Mouse (Mus musculus) adrenal gland, adult 18-20 months (tissue): ENCODE data around the gene Agbl4. TPM values are rescaled to one million over a fixed set of nuclear protein-coding genes. Genes with fewer than 3 reads are reported as not detected.
A peak's percentile ranks its signal among the peaks of the same experiment; 100 is the strongest.

Experiments used
- DNase-seq, 2 experiments: peaks; one replicate each; pipeline ENCODE4 v3.0.0; 2021 to 2022; ENCODE audit warnings: low spot score in 2 of 2
- total RNA-seq, 2 experiments: library from RNA; stranded (reverse); gene quantifications; 1 replicate in 1 of 2; 2 replicates in 1 of 2; pipeline ENCODE4 v1.2.3; 2021

The Agbl4 gene
- total RNA-seq, 2 experiments from 2014 or later = 0.96 to 1.3 TPM

GRCm38 (mm10) chr4:111378071-111378470 is 980.6 kb downstream of the Agbl4 start:
- no peak for DNase-seq

GRCm38 (mm10) chr4:111383101-111383500 is 985.6 kb downstream of the Agbl4 start:
- no peak for DNase-seq

- no peak for DNase-seq
These were observed 993.3 kb downstream of the Agbl4 start for GRCm38 (mm10) chr4:111390736-111391135.

DNA sequence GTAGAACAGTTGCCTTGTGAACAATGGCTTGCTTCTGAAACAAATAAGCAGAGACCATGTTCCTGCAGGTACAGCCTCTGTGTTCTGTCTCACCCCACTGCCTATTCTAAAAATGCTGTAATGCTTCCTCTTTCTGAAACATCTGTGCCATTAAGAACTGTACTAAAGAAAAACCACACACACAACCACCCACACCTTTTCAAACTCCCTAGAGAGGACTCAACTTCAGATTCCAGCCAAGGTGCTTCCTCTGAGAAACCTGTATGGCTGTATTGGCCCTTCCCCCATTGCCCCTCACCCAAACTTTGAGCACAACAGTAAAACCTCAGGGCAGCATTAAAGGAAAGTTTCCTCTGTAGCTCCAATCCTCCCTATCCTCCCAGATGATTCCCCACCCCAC is 1002.3 kb downstream of the Agbl4 start:
- DNase-seq = no peak

GRCm38 (mm10) chr4:111400676-111401075 is 1003.2 kb downstream of the Agbl4 start:
- no peak for DNase-seq

DNA sequence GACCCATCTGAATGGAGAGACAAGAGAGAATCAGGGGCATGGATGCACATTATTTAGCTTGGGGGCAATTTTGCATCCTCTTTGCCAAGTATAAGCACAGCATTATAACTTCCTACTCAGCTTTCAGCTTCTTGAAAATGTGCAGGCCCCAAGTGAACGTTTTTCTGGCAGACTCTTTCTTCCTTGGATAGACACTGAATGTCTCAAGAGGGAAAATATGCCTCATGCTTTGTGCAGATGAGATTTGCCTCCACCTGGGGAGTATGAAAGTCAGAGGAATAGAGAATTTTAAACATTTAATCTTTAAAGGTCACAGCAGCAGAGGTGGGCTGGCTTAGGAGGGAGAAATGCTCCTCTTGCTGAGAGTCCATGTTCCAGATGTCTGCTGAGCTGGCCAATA is 1005.8 kb downstream of the Agbl4 start:
- DNase-seq = no peak

DNA sequence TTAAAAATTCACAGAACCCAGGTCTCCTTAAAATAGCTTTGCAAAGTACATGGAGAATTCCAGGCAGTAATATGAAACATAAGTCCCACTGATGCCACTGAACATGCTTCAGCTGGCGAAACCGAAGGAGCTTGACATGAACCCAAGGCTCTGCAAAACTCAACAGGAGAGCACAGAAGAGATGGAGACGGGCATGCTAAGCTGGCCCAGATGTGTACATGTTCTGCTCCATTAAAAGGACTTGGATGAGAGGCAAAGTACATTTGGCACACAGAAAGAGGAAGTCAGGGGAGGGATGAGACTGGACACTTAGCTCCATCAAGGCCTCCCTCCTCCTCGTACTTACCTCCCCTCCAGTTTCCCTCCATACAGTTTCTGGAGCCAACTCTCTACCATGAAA is 1013.3 kb downstream of the Agbl4 start:
- DNase-seq = no peak

GRCm38 (mm10) chr4:111414399-111414798 is 1016.9 kb downstream of the Agbl4 start:
- peak in 1 of 2 experiments; percentile 19 for DNase-seq

DNA sequence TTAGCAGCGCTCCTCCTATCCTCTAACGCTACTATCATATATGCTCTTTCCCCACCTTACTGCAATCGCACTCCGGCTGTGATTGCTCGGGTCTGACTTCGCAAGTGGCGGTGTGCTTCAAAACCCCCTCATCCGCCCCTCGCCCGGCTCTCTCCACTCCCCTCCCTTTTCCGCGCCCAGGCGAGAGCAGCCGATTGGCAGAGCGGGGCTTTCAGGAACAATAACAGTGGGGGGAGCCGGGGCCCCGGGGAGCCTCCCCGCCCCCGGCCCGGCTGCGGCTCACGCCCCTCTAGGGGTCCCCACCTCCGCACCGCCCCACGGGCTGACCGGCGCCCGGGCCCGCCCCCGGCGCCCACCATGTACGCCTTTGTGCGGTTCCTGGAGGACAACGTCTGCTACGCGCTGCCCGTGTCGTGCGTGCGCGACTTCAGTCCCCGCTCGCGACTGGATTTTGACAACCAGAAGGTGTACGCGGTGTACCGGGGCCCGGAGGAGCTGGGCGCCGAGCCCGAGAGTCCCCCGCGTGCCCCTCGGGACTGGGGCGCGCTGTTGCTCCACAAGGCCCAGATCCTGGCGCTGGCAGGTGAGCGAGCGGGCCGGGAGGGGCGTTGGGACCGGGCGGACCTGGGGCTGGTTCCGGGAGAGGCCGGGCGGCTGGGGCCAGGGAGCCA is 1017.5 kb downstream of the Agbl4 start, which contains the start of gene Bend5:
Gene Bend5, plus strand, starts transcription at position 189 of the 671 bp plus-strand sequence.
- DNase-seq = peak; percentile 47 to 67

DNA sequence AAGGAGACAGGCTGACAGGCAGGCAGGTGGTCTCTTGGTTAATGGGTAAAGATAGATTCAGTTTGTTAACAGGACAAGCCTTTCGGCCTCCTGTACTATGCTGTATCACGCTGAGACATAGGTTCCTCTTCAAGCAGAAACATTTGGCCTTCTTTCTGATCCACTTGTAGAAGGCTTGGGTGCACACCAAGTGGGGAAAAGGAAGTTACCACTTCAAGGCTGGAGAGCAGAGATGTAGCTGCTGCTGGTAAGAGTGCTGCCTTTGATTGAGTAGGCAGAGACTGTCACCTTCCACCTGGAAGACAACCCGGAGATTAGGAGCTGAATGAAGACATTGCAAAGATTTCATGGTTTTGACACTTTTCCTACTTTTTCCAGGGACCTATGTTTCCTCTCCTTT is 1018.7 kb downstream of the Agbl4 start:
- no peak for DNase-seq

DNA sequence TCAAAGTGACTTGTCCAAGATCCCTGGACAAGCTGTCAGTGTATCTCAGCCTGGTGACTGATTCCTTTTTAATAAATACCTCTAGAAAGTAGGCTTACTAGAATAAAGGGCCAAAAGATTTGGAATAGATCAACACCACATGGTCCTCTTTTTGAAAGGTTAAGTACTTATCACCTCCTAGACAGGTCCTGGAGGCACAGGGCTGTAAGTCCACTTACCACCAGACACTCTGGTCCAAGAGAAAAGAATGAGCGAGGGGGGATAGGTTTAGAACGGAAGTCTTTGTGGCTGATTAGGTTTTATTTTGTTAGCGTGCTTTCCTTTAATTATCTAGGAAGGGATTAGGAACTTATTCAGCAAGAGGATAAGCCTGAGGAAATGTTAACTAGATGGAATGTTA is 1019.1 kb downstream of the Agbl4 start:
- no peak for DNase-seq

- DNase-seq = no peak
These were observed 1020.3 kb downstream of the Agbl4 start for GRCm38 (mm10) chr4:111417716-111418115.

DNA sequence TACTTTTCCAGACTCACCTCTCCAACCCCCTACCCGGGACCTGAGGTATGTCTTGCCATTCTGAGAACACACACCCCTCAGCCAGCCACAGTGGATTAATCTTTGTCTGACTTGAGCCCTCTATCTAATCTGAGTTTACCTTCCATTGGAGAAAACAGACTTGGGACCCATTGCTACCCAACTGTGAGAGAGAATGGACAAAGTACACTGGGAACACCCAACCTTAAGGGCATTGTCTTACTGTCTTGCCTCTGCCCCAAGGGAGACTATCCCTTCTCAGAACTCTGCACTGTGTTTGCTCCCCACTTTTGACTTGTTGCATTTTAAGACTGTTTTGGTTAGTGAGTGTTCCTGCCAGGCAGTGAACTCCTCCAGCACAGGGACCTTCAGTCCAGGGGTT is 1022.0 kb downstream of the Agbl4 start:
- DNase-seq = no peak

DNA sequence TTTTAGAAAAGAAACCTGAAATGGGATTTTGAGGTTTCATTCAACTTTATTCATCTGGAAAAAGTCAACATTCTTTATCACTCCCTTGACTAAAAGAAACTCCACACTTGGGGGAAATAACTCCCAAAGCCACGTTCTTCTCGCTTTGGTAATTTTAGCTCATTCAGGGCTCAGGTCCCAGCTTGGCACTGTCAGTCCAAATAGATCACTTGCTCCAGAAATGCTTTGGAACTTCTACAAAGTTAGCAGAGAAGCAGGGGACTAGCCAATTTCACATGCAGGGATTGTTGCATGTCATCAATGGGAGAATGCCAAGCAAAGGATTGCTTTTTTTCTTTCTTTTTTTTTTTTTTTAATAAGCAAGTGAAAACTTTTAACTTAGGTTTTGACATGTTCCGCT is 1022.6 kb downstream of the Agbl4 start:
- DNase-seq = no peak

GRCm38 (mm10) chr4:111420955-111421354 is 1023.5 kb downstream of the Agbl4 start:
- DNase-seq = no peak

GRCm38 (mm10) chr4:111421785-111422184 is 1024.3 kb downstream of the Agbl4 start:
- DNase-seq = no peak

DNA sequence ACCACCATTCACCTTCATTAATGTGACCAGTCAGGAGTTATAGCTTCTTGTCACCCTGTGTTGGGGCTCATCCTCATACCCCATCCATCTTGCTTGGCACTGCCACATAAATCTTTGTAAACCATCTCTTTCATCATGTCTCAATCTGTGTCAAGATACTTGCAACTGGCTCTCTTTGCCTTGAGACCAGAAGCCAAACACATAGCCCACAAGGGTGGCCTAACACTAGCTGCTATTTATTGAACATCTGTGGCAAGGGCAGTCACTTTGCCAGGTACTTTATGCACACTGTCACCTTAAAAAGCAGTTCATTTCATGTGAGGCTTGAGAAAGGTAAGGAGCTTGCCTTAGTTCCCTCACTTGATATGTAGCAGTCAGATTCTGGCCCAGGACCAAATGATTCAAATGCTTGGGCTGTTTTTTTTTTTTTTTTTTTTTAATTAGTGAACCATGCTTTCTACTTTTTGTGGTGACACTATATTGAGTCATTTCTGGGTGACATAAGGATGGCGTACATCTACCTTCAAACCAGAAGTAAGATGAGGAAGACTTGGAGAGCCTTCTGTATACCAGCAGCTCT is 1027.0 kb downstream of the Agbl4 start:
- no peak for DNase-seq

GRCm38 (mm10) chr4:111425170-111425569 is 1027.7 kb downstream of the Agbl4 start:
- DNase-seq = no peak

- no peak for DNase-seq
These were observed 1033.7 kb downstream of the Agbl4 start for GRCm38 (mm10) chr4:111431186-111431585.

- no peak for DNase-seq
These were observed 1034.6 kb downstream of the Agbl4 start for GRCm38 (mm10) chr4:111432013-111432412.

- DNase-seq = no peak
These were observed 1035.0 kb downstream of the Agbl4 start for GRCm38 (mm10) chr4:111432417-111432816.

GRCm38 (mm10) chr4:111441709-111442108 is 1044.2 kb downstream of the Agbl4 start:
- DNase-seq = no peak
